Mouse (Mus musculus) ES-CJ7 (cell line): Measurements from ENCODE around the gene Parp1.
"Not testable (repeated sequence)": the region's sequence is repeated elsewhere in the genome, so short reads cannot be mapped to it uniquely, and the experiment has no call there.

Experiments used
- DNase-seq: peaks from one replicate; pipeline ENCODE4 v3.0.0; 2011; ENCODE audit warnings: low read depth, low spot score

Parp1 gene

DNA sequence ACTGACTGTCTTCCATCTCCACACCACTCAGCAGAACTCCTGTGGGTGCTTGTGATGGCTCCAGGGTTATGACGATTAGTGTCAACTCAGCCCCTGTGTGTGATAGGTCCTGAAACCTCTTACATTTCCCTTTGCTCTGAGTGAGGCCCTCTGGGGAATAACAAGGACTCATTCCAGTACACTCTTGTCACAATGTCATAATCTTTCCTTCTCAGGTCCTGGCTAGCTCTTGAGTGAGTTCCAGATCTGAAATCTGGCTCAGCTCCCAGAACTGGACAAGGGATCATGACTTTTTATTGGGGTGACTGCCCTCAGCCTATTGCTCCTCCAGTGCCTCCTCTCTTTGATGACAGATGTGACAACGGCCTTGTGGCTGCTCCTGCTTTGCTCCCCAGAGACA lies 57.4 kb downstream of the Parp1 start:
- no peak for DNase-seq

GRCm38 (mm10) chr1:180637796-180638195 lies 69.1 kb downstream of the Parp1 start:
- DNase-seq, result not testable (repeated sequence)

- DNase-seq, result peak; percentile 57
These were observed 71.0 kb downstream of the Parp1 start for GRCm38 (mm10) chr1:180639416-180640401.

GRCm38 (mm10) chr1:180640605-180641125 lies 71.9 kb downstream of the Parp1 start:
- peak; percentile 66 for DNase-seq

GRCm38 (mm10) chr1:180641137-180641517 lies 72.4 kb downstream of the Parp1 start, which contains the start of gene Lin9:
Lin9 (plus strand) TSS chr1:180641150.
- peak; percentile 91 for DNase-seq

- peak; percentile 39 for DNase-seq
These were observed 72.9 kb downstream of the Parp1 start for GRCm38 (mm10) chr1:180641518-180642227.

GRCm38 (mm10) chr1:180642228-180642564 lies 73.5 kb downstream of the Parp1 start:
- peak; percentile 55 for DNase-seq
